Mouse (Mus musculus) intestine, embryonic 14.5 days (tissue): ENCODE measurements at regions not wholly inside any gene's neighbourhood (a gene's known extent, or its start where the extent isn't known, plus 50 kb on each side); places are given as distances from the start of the nearest gene placed in this dataset.

Experiments used
- ATAC-seq: fragments of 200-750 bp; cut with Nextera tagmentation; replicated peaks from 2 replicates; pipeline ENCODE4 v1.8.0; 2017; ENCODE audit warnings: low read depth, moderate number of reproducible peaks, moderate TSS enrichment, moderate library complexity; ENCODE audit not compliant: low FRiP score, low TSS enrichment
- DNase-seq: peaks from one replicate; pipeline ENCODE4 v3.0.0-alpha.2; 2018; ENCODE audit warnings: low spot score
- H3K27ac ChIP-seq: fragments of 300-500 bp; sonication (generic); 2 replicates; pipeline ENCODE4 v1.5.1; 2014; ENCODE audit warnings: low read depth, mild to moderate bottlenecking, control low read depth
- H3K27me3 ChIP-seq: fragments of 300-500 bp; sonication (generic); replicated peaks from 2 replicates; pipeline ENCODE4 v1.6.1; 2014; ENCODE audit warnings: low read length, control low read depth; ENCODE audit not compliant: control insufficient read depth, insufficient read depth
- H3K36me3 ChIP-seq: fragments of 300-500 bp; sonication (generic); 2 replicates; pipeline ENCODE4 v1.6.1; 2014; ENCODE audit warnings: low read length, control low read depth; ENCODE audit not compliant: control insufficient read depth, insufficient read depth
- H3K4me1 ChIP-seq: fragments of 300-500 bp; sonication (generic); replicated peaks from 2 replicates; pipeline ENCODE4 v1.6.1; 2014; ENCODE audit warnings: low read length, control low read depth, mixed read lengths; ENCODE audit not compliant: control insufficient read depth, insufficient read depth
- H3K4me2 ChIP-seq: fragments of 300-500 bp; sonication (generic); 2 replicates; pipeline ENCODE4 v1.6.1; 2014; ENCODE audit warnings: low read length
- H3K4me3 ChIP-seq: fragments of 300-500 bp; sonication (generic); 2 replicates; pipeline ENCODE4 v1.5.1; 2014; ENCODE audit warnings: low read depth, low read length, control low read depth, mixed read lengths
- H3K9ac ChIP-seq: fragments of 300-500 bp; sonication (generic); 2 replicates; pipeline ENCODE4 v1.6.1; 2014; ENCODE audit warnings: mild to moderate bottlenecking, low read length
- H3K9me3 ChIP-seq: fragments of 300-500 bp; sonication (generic); 2 replicates; pipeline ENCODE4 v1.6.1; 2016; ENCODE audit warnings: low read length, control low read depth; ENCODE audit not compliant: control insufficient read depth
- WGBS: fragments of 180-500 bp; shearing (Covaris S2); extraction: QIAGEN DNeasy Blood & Tissue Kit; methylation state at CpG from one replicate; pipeline ENCODE4 v1.1.7; 2014; 5-methylcytosine and 5-hydroxymethylcytosine counted together

DNA sequence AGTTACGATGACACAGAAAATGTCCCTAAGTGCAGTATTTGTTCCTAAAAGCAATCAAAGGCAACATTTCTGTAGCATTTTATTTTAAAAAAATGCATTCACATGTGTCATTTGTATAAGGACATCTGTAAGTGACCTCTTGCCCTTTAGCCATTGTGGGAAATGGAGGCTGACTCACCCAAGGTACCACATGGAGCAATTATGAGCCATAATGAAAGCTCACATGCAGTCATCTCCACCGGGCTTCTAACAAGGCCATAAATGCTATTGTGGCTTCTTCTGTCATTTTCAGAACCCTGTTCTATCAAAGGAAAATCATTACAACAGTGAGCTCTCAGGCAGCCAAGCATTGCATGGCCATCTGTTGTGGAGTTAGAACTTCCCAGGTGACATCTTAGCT is 75.9 kb upstream of the Jun start:
- no peaks in the 10 kb centered on the region for H3K27me3 ChIP-seq
- no peak overlapping the region for H3K4me3 ChIP-seq
- no peak overlapping the region for H3K9ac ChIP-seq
- no peak overlapping the region for H3K27ac ChIP-seq
- no peak for DNase-seq
- H3K4me2 ChIP-seq: no peak overlapping the region
- WGBS: 76% methylated on average over 2 of the region's 2 CpGs
- H3K36me3 ChIP-seq: no peaks in the 10 kb centered on the region
- no peaks in the 10 kb centered on the region for H3K9me3 ChIP-seq
- ATAC-seq: no peak
- no peaks in the 10 kb centered on the region for H3K4me1 ChIP-seq

DNA sequence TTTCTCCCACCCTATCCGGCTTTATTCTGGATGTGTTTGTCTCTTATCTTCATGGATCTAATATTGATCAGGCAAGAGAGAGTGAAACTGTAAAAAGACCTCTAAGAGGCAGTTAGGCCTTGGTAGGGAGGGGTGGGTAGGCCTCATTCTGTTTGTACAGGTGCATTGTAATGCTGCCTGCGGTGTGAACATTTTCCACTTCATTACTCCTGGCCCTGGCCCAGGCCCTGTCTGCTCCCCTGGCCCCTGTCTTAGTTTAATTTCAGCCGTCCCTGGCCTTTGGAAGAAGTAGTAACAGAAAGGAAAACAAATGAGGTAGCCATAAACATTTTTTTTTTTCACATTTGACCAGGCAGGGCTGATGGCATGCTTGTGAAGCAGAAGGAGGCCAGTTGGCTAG is 81.8 kb upstream of the Jun start:
- DNase-seq: peak; percentile 51
- WGBS: 28% methylated on average over 3 of the region's 3 CpGs

DNA sequence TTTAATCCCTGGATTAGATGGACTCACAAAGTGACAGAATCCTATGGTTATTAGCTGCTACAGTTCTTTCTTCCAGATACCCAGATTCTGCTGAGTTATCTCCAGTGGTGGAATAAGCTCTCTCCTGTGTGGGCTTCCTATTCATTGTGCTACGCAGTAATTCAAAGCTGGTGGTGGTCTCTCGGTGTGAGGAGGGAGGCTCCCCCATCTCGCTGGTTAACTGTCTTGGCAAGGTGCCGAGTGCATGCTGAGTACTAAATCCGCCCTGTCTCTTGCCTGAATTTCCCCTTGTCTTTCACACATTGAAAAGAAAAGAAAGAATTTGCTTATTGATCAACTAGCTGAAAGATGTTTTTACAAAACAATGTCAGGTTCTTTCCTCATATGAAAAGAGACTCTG is 82.6 kb upstream of the Jun start:
- H3K4me3 ChIP-seq: no peak overlapping the region
- no peak overlapping the region for H3K4me2 ChIP-seq
- ATAC-seq (no peak), DNase-seq (peak; percentile 48)
- no peak overlapping the region for H3K9ac ChIP-seq
- no peaks in the 10 kb centered on the region for H3K4me1 ChIP-seq
- H3K27me3 ChIP-seq: no peaks in the 10 kb centered on the region
- WGBS: 46% methylated on average over 5 of the region's 5 CpGs
- H3K9me3 ChIP-seq: no peaks in the 10 kb centered on the region
- H3K36me3 ChIP-seq: no peaks in the 10 kb centered on the region
- H3K27ac ChIP-seq: no peak overlapping the region

More for the DNA sequence above, 81.8 kb upstream of the Jun start:
- Histone ChIP-seq H3K9ac (no peak overlapping the region), H3K4me3 (no peak overlapping the region), H3K27ac (no peak overlapping the region), H3K4me1 (no peaks in the 10 kb centered on the region), H3K9me3 (no peaks in the 10 kb centered on the region), H3K36me3 (no peaks in the 10 kb centered on the region), H3K27me3 (no peaks in the 10 kb centered on the region), H3K4me2 (no peak overlapping the region)
- peak; percentile 74; the same call in 1 of the 2 replicates for ATAC-seq

DNA sequence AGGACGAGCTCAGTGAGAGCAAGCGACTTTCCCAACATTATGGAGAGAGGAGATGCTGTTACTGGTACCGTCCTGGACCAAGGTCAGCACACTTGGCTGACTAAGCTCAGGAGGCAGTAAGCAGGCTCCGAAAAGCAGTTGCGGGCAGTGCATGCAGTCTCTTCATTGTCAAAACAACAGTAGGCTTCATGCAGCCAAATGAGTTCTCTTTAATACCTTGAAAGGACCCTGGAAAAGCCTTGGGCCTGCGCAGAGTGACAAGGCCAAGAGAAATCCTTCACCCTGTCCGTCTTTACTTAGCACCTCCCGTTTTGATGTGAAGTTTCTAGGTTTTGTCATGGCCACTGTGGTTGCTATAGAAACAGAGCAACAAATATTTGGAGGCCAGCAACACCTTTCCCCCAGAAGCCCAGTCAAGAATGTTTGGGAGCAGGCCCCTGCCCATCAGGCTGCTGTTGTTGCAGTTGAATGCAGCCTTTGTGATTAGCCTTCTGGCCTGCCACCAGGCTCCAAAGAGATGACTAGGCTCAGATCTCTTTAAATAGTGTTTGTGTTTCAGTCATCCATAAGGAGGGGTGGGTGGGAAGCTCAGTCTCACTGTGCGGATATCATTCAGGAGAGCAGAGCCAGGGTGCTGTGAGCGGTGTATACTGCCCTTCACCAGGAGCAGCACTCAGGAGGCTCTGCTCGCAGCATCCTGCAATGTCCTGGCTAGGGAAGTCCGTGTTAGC is 85.6 kb upstream of the Jun start:
- Histone ChIP-seq H3K4me3 (no peak overlapping the region), H3K36me3 (no peaks in the 10 kb centered on the region), H3K4me2 (no peak overlapping the region), H3K9ac (no peak overlapping the region), H3K9me3 (no peaks in the 10 kb centered on the region), H3K27me3 (no peaks in the 10 kb centered on the region), H3K27ac (no peak overlapping the region), H3K4me1 (no peaks in the 10 kb centered on the region)
- ATAC-seq (no peak), DNase-seq (peak; percentile 53)
- 71% methylated on average over 12 of the region's 12 CpGs for WGBS

DNA sequence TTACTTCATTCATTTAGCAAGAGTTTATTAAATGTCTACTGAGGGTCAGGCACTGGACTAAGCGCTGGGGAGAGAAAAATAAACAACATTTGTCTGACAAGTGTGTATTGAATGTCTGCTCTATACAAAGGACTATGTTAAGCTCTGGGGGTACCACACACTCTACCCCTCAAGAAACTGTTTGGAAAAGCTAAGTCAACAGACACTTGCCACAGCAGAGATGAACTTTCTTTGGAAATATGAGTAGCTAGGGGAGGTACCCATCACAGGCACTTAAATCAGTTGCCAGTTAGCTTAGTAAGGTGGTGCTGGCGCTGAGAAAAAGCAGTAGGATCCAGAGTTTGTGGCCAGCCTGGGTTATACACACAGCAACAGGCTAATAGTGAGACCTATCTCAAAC is 86.7 kb upstream of the Jun start:
- H3K27ac ChIP-seq: no peak overlapping the region
- DNase-seq (peak; percentile 41), ATAC-seq (no peak)
- no peaks in the 10 kb centered on the region for H3K36me3 ChIP-seq
- 53% methylated on average over 2 of the region's 2 CpGs for WGBS
- no peaks in the 10 kb centered on the region for H3K9me3 ChIP-seq
- H3K4me1 ChIP-seq: no peaks in the 10 kb centered on the region
- H3K4me3 ChIP-seq: no peak overlapping the region
- no peak overlapping the region for H3K4me2 ChIP-seq
- H3K9ac ChIP-seq: no peak overlapping the region
- no peaks in the 10 kb centered on the region for H3K27me3 ChIP-seq

DNA sequence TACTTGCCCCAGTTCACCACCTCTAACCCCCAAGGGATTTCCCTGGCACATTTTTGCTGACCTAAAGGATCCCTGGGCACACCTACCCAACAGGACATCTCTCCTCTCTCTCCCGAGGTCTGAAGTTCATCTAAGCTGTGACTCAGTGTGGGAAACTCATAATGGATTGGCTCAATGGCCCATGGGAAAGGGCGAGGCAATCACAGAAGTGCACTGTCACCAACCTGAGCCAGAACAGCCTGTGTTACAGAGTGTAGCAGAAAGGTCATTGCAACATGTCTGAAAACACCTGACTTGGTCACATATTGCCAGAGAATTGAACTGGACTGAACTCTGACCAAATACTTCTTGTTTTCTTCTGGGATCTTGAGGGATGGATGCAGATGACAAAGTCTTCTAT is 89.2 kb upstream of the Jun start:
- H3K4me3 ChIP-seq: no peak overlapping the region
- H3K36me3 ChIP-seq: no peaks in the 10 kb centered on the region
- no peak overlapping the region for H3K4me2 ChIP-seq
- no peak for ATAC-seq
- no peak overlapping the region for H3K9ac ChIP-seq
- H3K4me1 ChIP-seq: 0 out of 2 replicates have a peak, but pooled peaks cover 4% of the 10 kb centered on the region
- H3K27ac ChIP-seq: no peak overlapping the region
- 74% methylated on average over 2 of the region's 2 CpGs for WGBS
- H3K9me3 ChIP-seq: no peaks in the 10 kb centered on the region
- DNase-seq: peak; percentile 49
- H3K27me3 ChIP-seq: no peaks in the 10 kb centered on the region

DNA sequence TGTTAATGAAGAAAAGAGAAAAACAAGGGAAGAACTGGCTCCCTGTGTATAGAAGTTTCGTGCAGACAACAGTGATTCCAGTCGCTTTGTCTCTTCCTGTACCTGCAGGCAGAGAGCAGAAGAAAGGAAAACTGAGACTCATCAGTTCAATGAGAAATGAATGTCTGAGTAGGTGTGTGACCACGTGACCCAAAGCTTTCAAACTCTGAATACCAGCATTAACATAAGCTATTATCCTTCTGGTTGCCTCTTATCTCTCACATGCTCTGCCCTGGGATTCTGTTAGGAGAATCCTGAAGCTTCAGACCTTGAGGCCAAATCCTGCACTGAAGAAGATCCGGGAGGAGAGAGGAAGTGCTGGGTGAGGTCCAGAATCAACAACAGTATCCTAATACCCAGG is 91.1 kb upstream of the Jun start:
- H3K27me3 ChIP-seq: no peaks in the 10 kb centered on the region
- H3K4me1 ChIP-seq: 0 out of 2 replicates have a peak, but pooled peaks cover 4% of the 10 kb centered on the region
- WGBS: 67% methylated on average over 4 of the region's 4 CpGs
- no peak overlapping the region for H3K4me2 ChIP-seq
- no peak overlapping the region for H3K4me3 ChIP-seq
- DNase-seq: no peak
- ATAC-seq: 0 out of 2 replicates have a peak, but pooled peaks have one; percentile 4
- peak overlapping the region; percentile 57; the same call in 1 of the 2 replicates for H3K27ac ChIP-seq
- H3K9ac ChIP-seq: no peak overlapping the region
- H3K36me3 ChIP-seq: no peaks in the 10 kb centered on the region
- H3K9me3 ChIP-seq: no peaks in the 10 kb centered on the region

DNA sequence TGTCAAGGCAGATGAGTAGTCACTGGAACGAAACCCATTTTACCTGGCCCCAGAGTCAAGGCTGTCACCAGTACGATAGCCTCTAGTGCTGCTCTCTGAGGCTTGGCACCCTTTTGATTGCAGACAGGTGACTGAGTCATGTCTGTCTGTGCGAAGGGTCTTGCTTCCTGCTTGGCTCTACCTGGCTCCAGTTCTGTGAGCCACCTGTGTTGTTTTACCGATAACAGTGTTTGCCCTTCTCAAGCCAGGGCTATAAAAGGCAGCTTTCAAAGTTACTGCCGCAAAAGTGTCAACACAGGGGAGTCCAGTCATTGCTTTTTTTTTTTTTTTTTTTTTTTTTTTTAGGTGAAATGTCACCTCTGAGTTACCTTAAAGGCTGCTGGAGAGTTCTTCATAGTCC is 91.6 kb upstream of the Jun start:
- H3K27me3 ChIP-seq: no peaks in the 10 kb centered on the region
- H3K36me3 ChIP-seq: no peaks in the 10 kb centered on the region
- H3K4me1 ChIP-seq: 0 out of 2 replicates have a peak, but pooled peaks cover 4% of the 10 kb centered on the region
- no peaks in the 10 kb centered on the region for H3K9me3 ChIP-seq
- ATAC-seq (peak; percentile 91), DNase-seq (no peak)
- H3K4me3 ChIP-seq: no peak overlapping the region
- 64% methylated on average over 5 of the region's 5 CpGs for WGBS
- no peak overlapping the region for H3K4me2 ChIP-seq
- peak overlapping the region; percentile 57; the same call in 1 of the 2 replicates for H3K27ac ChIP-seq
- no peak overlapping the region for H3K9ac ChIP-seq

DNA sequence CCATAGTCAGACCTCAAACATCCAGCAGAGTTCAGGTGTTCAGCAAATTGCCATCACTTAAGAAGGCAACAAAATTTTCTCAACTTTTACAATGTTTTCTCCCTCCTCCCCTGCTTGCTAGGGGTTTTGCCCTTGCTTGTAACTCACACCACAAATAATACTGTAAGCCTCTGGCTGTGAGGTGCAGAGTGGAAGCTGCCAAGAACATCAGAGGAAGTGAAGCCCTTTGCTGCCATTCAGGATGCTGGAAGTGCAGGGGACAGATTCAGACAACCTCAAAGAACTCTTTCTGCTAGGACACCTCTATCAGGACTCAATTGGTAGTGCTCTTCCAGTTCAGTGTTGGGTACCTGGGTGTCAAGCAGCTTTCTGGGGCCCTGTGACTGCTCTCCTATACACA is 92.4 kb upstream of the Jun start:
- H3K36me3 ChIP-seq: no peaks in the 10 kb centered on the region
- no peak overlapping the region for H3K27ac ChIP-seq
- no peak overlapping the region for H3K4me2 ChIP-seq
- no peak for DNase-seq
- H3K27me3 ChIP-seq: no peaks in the 10 kb centered on the region
- no peak for ATAC-seq
- H3K4me1 ChIP-seq: 0 out of 2 replicates have a peak, but pooled peaks cover 4% of the 10 kb centered on the region
- H3K4me3 ChIP-seq: no peak overlapping the region
- no peaks in the 10 kb centered on the region for H3K9me3 ChIP-seq
- H3K9ac ChIP-seq: no peak overlapping the region
